Mouse (Mus musculus) frontal cortex, adult 2 months (tissue): ENCODE measurements around the gene Spg20. TPM values are rescaled to one million over a fixed set of nuclear protein-coding genes. Genes with fewer than 3 reads are reported as not detected.

Experiments used
- DNase-seq, 2 experiments: peaks; one replicate each; pipeline ENCODE4 v3.0.0; 2022; ENCODE audit warnings: low spot score in 1 of 2; ENCODE audit errors: extremely low spot score in 1 of 2
- polyA plus RNA-seq: library from polyadenylated mRNA; depleted of rRNA; stranded (reverse); fragments of >200 nt; gene quantifications from 2 replicates; pipeline ENCODE4 v1.2.3, GENCODE M21; 2012; rRNA removed

Spg20 gene
- polyA plus RNA-seq, 1 experiment, result 20.2 TPM

GRCm38 (mm10) chr3:55144916-55145315 lies 33.0 kb downstream of the Spg20 start:
- no peak for DNase-seq

GRCm38 (mm10) chr3:55146441-55146840 lies 34.5 kb downstream of the Spg20 start:
- no peak for DNase-seq

GRCm38 (mm10) chr3:55147156-55147555 lies 35.2 kb downstream of the Spg20 start:
- DNase-seq, result no peak

- no peak for DNase-seq
Measured at GRCm38 (mm10) chr3:55148091-55148490, 36.2 kb downstream of the Spg20 start.

- peak in 1 of 2 experiments; percentile 83 for DNase-seq
Measured at GRCm38 (mm10) chr3:55151656-55152433, 39.9 kb downstream of the Spg20 start.

GRCm38 (mm10) chr3:55152673-55153334 lies 40.9 kb downstream of the Spg20 start:
- peak in 1 of 2 experiments; percentile 64 for DNase-seq

GRCm38 (mm10) chr3:55154163-55154562 lies 42.3 kb downstream of the Spg20 start:
- peak; percentile 47 to 62 for DNase-seq

GRCm38 (mm10) chr3:55157413-55157812 lies 45.5 kb downstream of the Spg20 start:
- no peak for DNase-seq

GRCm38 (mm10) chr3:55161144-55161543 lies 49.2 kb downstream of the Spg20 start:
- no peak for DNase-seq

GRCm38 (mm10) chr3:55163510-55163909 lies 51.6 kb downstream of the Spg20 start:
- no peak for DNase-seq

GRCm38 (mm10) chr3:55172478-55172877 lies 60.6 kb downstream of the Spg20 start:
- DNase-seq, result no peak

GRCm38 (mm10) chr3:55177271-55177670 lies 65.4 kb downstream of the Spg20 start:
- no peak for DNase-seq

- no peak for DNase-seq
Measured at GRCm38 (mm10) chr3:55181766-55182165, 69.9 kb downstream of the Spg20 start, which contains the start of gene Sohlh2. Sohlh2 (plus strand) TSS chr3:55182028.

Other genes with a start within 250 kb of the Spg20 start
- gene Sertm1, start 196.2 kb upstream of the Spg20 start, polyA plus RNA-seq, result 12.6 and 13.5 TPM in 2 replicates
- 1.2 and 1.4 TPM in 2 replicates for gene Ccna1, start 56.6 kb upstream of the Spg20 start, polyA plus RNA-seq
- 0.44 and 0.54 TPM in 2 replicates for gene Ccdc169, start 25.2 kb downstream of the Spg20 start, polyA plus RNA-seq
- gene Sohlh2, start 69.9 kb downstream of the Spg20 start, polyA plus RNA-seq, result 0.04 TPM in 1 of 2 replicates, not detected in the other
- gene Dclk1, start 130.3 kb downstream of the Spg20 start, polyA plus RNA-seq, result 302 and 319 TPM in 2 replicates